Mouse (Mus musculus) thymus, adult 18-20 months (tissue): ENCODE results near the gene Arnt.
"Not testable (repeated sequence)": the region's sequence is repeated elsewhere in the genome, so short reads cannot be mapped to it uniquely, and the experiment has no call there.

Experiments used
- DNase-seq, 2 experiments: peaks; one replicate each; pipeline ENCODE4 v3.0.0; 2022; ENCODE audit warnings: mixed read lengths in 2 of 2

Gene Arnt

GRCm38 (mm10) chr3:95434136-95434982 lies at the start of gene Arnt:
Gene Arnt (plus strand): TSS chr3:95434388.
- peak; percentile 73 to 84 for DNase-seq

GRCm38 (mm10) chr3:95385401-95386075 lies 48.6 kb upstream of the Arnt start:
- no peak for DNase-seq

- DNase-seq: no peak
Measured at GRCm38 (mm10) chr3:95394385-95394784, 39.8 kb upstream of the Arnt start.

GRCm38 (mm10) chr3:95402741-95403140 lies 31.4 kb upstream of the Arnt start, which contains the start of gene 4930558C23Rik:
Gene 4930558C23Rik (minus strand): TSS chr3:95402841.
- DNase-seq: no peak

- DNase-seq: no peak
Measured at GRCm38 (mm10) chr3:95407728-95408127, 26.5 kb upstream of the Arnt start.

GRCm38 (mm10) chr3:95408852-95409251 lies 25.3 kb upstream of the Arnt start:
- DNase-seq: no peak

GRCm38 (mm10) chr3:95412268-95412667 lies 21.9 kb upstream of the Arnt start:
- DNase-seq: no peak

- DNase-seq: no peak
Measured at GRCm38 (mm10) chr3:95417866-95418265, 16.3 kb upstream of the Arnt start.

- DNase-seq: not testable (repeated sequence)
Measured at GRCm38 (mm10) chr3:95426476-95426875, 7.7 kb upstream of the Arnt start.

GRCm38 (mm10) chr3:95427117-95427890 lies 6.9 kb upstream of the Arnt start:
- not testable (repeated sequence) for DNase-seq

- DNase-seq: peak; percentile 7 to 9
Measured at GRCm38 (mm10) chr3:95427891-95428238, 6.3 kb upstream of the Arnt start.

GRCm38 (mm10) chr3:95428423-95428822 lies 5.8 kb upstream of the Arnt start:
- DNase-seq: not testable (repeated sequence)

GRCm38 (mm10) chr3:95433301-95433915 lies 780 bp upstream of the Arnt start:
- no peak for DNase-seq

GRCm38 (mm10) chr3:95434983-95435370 lies 789 bp downstream of the Arnt start:
- no peak for DNase-seq

GRCm38 (mm10) chr3:95435561-95435960 lies 1.4 kb downstream of the Arnt start:
- no peak for DNase-seq

GRCm38 (mm10) chr3:95438636-95439035 lies 4.4 kb downstream of the Arnt start:
- not testable (repeated sequence) for DNase-seq

GRCm38 (mm10) chr3:95439670-95440069 lies 5.5 kb downstream of the Arnt start:
- no peak for DNase-seq

GRCm38 (mm10) chr3:95442406-95443117 lies 8.4 kb downstream of the Arnt start:
- no peak for DNase-seq

GRCm38 (mm10) chr3:95445311-95445710 lies 11.1 kb downstream of the Arnt start:
- no peak for DNase-seq

GRCm38 (mm10) chr3:95450408-95450807 lies 16.2 kb downstream of the Arnt start:
- DNase-seq: peak in 1 of 2 experiments; percentile 7

- no peak for DNase-seq
Measured at GRCm38 (mm10) chr3:95450915-95451314, 16.7 kb downstream of the Arnt start.

- no peak for DNase-seq
Measured at GRCm38 (mm10) chr3:95456367-95456766, 22.2 kb downstream of the Arnt start.
